Mouse (Mus musculus) layer of hippocampus, adult 9-11 months (tissue): ENCODE measurements around the gene Bahd1.

ENCODE experiments used
- DNase-seq: peaks from one replicate; pipeline ENCODE4 v3.0.0; 2022

Gene Bahd1

DNA sequence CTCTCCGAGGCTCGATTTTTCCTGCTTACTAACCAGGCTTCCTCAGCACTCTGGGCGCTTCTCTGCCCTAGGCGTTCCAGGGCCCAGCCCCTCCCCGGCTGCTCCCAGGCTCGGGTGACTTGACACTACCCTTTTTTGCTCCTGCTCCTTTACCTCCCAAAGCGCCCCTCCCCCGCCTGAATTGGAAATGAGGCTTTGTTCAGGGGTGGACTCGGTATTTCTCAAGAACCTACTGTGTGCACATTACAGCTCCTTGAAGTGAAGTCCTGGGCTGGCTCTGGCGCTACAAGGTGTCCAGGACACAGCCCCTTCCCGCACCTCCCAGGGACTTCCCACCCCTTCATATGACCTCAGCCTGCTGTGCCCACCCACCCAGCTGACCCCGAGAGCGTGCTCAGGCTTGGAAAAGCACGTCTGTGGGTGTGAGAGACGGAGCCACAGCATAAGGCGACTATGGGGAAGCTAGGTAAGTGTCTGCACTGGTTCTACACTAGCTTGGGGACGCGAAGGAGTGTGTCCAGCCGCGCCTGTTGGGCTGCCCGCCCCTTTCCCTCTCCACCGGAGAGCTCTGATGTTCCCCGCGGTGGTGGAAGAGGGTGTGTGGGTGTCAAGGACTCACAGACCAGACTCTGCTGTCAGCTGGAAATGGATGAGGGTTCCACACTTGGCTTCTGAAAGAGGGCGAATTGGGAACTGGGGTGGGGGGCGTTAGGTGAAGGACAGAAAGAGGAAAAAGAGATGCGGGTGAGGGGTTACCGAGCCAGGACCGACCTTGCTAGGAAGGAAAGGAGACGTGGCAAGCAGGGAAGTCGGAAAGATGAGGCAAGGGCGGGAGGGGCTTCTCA is at the start of gene Bahd1:
TSS of gene Bahd1 (plus strand) at position 397 of the 845 bp plus-strand sequence.
- peak; percentile 29 for DNase-seq

DNA sequence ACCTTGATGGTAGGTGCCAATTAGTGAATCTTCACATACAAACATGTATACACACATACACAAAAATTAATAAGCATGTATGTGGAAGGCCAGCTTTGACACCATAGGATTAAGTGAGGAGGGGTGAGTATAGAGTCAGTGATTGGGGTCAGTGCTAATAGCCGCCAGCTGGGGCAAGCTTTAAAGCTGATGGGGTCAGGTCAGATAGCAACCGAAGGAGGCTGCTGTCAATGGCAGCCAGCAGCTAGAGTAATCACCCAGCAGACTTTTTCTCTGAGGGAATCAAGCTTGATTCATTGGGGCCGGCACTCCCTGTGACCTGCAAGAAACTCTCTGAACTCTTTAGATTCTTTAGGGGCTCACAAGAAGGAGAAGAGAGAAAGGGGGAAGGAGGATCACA is 48.4 kb upstream of the Bahd1 start:
- no peak for DNase-seq

DNA sequence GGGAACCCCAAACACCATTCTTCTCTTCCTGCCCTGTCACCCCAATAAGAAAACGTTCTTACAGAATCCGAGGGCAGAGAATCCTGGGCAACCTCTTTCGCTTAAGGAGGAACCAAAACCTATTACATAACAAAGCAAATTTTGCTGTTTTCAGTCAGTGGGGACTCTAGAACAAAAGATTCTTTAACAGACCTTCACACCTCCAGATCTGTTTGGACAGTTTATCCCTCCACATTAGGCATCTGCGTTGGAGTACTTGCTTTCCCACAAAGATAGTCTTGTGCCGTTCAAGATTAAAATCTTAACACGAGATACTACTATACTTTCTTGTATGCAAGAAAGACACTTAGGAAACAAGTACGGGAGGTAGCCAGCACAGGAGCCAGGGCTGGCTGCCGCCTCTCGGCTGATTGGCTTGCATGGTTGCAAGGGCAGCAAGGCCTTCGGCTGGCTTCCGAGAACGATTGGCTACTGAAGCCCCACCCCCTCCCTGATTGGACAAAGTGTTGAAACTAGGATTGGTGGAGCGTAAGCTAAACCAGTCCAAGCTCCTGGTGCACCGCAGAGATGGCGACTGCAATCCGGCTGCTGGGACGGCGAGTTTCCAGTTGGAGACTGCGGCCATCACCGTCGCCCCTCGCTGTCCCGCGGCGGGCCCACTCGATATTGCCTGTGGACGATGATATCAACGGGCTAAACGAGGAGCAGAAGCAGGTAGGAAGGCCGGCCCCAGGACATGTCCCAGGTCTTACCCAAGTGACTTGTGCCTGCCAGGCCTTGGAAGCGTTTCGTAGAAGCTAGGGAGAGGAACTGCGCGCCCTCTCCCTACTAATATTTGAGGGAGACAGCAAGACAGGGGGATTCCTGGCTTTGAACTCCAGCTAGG is 38.5 kb upstream of the Bahd1 start, which contains the start of gene Ivd:
TSS of gene Ivd (plus strand) at position 501 of the 886 bp plus-strand sequence.
- peak; percentile 96 for DNase-seq

DNA sequence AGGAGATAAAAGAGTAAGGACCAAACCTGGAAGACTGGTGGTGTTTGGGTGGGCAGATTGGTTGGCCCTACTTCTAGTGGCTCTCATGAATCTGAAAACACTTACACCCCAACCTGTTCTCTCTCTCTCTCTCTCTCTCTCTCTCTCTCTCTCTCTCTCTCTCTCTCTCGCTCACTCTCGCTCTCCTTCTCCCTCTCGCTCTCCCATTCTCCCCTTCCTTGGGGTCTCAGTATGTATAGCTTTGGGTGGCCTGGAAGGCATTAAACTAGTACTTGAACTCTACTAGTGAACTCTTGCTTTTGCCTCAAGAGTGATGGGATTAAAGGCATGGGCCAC is 37.9 kb upstream of the Bahd1 start:
- no peak for DNase-seq

DNA sequence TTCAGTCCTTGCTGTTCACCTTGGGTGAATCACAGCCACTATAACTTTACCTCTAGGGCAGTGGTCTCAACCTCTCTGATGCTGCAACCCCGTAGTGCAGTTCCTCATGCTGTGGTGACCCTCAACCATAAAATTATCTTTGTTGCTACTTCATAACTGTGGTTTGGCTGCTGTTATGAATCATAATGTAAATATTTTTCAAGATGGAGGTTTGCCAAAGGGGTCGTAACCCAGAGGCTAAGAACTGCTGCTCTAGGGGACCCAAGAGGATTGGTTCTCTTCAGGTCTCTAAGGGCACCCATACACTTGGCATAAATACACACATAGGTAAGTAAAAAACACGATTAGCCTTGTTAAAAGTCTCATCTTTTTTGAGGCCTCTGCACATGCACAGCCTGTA is 29.6 kb upstream of the Bahd1 start:
- no peak for DNase-seq

DNA sequence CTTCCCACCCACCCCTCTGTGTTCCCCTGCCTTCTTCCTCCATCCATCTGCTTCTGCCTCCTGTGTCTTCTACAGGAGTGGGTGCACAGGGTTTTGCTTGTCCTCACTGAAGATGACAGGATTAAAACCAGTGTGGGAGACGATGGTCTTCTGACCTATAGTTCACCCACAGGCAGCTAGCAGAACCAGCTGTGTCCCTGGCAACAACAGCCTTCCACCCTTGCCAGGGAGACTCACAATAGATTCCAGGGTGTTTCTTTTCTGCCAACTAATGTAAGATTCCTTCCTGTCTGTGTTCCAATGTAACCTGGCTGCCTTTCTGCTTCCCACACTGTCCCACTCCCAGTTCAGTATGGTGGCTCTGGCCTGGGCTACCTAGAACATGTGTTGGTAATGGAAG is 29.1 kb upstream of the Bahd1 start:
- DNase-seq, result no peak

DNA sequence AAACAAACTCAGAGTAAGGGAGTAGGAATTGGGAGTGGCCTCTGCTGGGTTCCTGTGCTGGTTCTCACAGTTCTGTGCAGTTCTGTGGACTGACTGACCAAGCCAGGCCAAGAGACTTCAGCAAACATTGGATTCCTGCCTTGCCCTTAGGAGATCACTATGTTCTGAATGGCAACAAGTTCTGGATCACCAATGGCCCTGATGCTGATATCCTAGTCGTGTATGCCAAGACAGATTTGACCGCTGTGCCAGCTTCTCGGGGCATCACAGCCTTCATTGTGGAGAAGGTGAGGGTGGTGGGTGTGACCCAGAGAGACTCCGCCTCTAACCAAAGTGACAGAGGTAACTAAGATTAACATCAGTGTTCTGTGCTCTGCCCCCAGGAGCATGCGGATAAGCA is 27.2 kb upstream of the Bahd1 start:
- no peak for DNase-seq

DNA sequence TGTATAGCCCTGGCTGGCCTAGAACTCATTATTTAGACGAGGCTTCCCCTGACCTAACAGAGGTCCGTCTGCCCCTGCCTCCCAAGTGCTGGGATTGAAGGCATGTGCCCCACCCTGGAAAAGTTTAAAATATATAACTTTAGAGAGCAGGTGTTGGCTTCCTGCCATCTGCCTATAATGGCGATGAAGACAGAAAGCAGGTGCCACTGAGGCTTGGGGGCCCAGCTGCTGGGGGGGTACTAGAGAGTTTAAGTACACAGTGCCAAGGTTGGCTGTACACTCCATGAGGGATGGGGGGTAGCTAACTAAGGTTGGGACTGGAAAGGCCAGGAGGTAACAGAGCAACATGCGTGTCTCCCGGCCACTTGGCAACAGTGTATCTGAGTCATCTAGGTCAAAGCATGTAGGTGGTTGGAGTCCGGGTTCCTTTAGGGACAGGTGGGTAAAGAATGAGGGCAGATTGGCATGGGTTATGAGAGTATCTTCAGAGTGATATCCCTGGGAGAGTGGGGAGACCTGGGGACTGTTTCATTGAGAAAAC is 26.2 kb upstream of the Bahd1 start:
- no peak for DNase-seq

DNA sequence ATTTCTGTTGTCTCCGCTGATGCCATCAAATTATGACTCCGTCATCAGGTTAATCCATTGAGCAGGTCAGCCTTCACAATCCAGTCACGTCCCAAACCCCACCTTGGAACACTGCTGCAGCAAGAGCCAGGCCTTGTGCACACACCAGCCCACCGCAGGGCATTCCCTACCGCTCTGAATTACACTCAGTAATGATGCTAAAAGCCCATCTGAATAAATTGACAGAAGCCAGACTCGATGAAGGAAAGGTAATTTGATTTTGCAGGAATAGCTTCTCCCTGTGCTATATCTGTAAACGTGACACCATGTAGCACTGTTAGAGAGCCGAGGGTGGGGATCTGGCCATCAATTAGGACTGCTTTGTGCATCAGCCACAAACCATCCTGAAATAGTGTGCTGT is 24.9 kb upstream of the Bahd1 start:
- DNase-seq, result no peak

DNA sequence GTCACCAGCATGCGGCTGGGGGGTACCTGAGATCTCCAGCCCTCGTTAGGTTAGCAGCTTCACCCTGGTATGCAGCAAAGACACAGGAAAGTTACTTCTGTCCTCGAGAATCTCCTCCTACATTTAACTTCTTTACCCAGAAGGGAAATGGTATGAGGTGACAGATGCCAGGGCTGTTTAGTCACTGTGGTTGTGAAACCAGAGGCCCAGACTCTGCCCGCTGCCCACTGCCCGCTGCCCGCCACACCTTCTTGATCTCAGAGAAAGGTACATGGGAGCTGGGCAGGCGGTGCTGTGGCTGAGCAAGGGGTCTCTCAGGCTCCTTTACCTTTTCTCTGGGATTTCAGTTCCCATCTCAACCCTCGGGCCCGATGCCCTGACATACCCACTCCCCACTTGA is 23.7 kb upstream of the Bahd1 start:
- DNase-seq, result no peak

DNA sequence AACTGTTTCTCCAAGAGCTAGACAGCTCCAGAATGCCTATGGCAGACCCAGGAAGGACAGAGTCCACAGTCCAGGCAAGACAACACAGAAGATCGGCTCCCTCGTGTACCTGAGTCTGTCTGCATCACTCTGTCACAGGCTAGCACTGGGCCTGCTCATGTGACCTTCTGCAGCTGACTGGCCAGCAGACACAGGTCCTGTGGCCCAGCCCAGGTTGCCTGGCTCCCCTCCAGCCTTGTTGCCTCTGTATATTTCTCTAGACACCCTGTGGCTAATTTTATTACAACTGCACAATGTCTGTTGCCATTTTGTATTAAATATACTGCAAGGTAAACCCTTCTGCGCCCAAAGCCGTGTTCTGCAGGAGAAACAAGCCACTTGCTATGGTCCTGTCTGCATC is 19.2 kb upstream of the Bahd1 start:
- DNase-seq, result no peak

DNA sequence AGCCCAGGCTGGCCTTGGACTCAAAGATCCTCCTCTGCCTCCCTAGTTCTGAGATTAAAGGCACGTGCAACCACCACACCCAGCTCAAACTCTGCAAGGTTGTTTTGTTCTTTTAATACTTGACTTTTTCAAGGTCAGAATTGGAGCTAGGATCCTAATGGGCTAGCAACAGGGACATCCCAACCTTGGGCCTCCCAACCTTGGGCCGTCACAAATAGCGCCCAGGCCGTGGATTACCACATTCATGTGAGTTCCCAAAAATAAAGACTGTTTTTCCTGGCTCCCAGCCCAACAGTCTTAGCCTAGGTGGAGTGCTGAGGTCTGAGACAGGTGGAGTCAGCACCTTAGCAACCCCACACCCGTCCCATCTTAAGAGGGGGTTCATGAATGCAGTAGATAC is 18.2 kb upstream of the Bahd1 start:
- no peak for DNase-seq

DNA sequence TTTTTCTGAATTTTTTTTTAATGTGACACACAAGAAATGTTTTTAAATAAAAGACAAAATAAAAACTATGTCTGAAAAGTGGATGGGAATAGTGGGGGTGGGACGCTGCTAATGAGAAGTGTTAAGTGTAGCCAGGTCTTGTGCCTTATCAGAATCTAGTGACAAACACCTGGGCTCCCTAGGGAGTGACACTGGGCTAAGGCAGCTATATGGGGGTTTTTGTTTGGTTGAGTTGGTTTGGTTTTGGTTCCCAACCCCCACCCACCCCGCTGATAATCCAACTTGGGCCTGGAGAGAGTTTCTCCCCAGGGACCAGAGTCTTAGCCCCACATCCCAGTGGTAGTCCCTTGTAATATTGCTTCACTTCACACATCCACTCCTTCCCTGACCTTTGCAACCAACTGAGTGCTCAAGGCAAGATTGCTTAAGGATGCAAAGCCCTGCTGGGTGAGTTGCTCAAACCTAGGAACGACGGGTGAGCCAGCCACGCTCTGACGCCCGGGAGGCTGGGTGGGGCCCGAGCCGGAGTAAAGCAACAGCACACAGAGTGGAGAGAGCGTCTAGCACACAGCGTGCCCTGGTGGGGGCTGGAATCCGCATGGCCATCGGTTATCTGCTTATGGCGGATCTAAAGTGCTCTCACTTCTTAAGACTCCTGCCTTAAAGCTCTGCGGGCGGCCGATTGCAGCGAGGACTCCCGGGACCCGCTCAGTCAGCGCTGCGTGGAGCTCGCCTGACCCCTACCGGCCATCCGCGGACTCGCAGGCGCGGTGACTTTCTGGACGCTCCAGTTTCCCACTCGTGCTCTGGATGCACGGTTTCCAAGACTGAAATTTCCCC is 17.1 kb upstream of the Bahd1 start:
- DNase-seq, result peak; percentile 57

DNA sequence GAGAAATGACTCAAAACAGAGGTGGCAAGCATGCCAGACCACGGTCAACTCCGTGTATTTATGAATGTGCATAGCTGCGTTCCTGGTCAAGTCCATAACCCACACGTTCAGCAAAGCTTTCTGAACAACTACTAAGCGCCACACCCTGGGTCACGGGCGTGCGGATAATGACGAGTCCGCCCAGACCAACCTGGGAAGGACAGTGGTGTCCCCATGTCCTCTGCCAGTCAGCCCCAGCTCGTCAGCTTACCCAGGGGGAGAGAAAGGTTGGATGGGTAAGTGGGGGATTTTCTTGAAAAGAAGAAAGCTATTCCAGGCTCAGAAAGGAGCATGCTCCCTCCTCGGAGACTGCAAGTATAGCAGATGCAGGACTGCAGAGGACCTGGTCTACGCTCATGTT is 12.7 kb upstream of the Bahd1 start:
- no peak for DNase-seq

DNA sequence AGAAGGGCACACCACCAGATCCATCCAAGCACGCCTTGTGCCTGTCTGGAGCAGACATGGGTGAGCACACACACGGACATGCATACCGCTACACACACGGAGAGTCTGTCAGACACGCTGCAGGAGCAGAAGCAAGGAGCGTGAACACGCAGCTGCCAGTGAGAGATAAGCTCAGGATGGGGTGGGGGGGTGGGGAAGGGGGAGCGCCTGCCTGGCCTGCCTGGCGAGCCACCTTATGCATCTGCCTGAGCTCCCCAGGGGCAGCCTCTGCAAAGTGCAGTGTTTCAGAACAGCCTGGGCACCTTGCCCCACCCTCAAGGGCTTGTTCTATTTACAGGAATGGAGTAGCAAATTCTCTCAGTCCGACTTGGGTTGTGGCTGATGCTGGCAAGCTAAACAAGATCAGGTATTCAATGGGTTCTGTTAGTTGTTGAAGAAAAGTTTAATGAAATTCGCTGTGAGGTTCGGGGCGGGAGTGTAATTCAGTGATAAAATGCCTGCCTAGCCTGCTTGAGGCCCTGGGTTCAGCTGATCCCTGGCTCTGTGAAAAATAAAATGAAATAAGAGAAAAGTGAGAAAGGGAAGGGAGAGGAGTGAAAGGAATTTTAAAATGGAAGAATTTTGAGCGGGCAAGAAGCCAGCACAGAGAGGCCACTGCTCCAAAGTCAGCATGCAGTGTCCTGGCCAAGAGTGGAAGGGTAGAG is 12.2 kb upstream of the Bahd1 start:
- DNase-seq, result no peak

DNA sequence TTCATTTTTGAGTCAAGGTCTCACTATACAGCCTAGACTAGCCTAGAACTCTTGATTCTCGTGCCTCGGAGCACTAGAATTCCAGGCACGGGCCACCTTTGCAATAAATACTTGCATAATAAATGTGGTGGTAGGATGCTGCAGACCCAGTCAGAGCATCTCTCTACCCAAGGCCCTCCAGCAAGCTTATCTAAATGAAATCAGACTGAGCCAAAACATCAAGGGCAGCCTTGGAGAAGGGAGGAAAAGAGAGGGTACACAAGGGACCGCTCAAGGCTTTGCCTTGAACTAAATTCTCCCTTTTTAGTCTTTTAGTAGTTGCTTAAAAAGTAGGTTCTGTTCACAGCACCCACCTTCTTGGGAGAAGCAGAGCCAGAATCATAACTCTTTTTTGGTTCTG is 9.0 kb upstream of the Bahd1 start:
- no peak for DNase-seq

DNA sequence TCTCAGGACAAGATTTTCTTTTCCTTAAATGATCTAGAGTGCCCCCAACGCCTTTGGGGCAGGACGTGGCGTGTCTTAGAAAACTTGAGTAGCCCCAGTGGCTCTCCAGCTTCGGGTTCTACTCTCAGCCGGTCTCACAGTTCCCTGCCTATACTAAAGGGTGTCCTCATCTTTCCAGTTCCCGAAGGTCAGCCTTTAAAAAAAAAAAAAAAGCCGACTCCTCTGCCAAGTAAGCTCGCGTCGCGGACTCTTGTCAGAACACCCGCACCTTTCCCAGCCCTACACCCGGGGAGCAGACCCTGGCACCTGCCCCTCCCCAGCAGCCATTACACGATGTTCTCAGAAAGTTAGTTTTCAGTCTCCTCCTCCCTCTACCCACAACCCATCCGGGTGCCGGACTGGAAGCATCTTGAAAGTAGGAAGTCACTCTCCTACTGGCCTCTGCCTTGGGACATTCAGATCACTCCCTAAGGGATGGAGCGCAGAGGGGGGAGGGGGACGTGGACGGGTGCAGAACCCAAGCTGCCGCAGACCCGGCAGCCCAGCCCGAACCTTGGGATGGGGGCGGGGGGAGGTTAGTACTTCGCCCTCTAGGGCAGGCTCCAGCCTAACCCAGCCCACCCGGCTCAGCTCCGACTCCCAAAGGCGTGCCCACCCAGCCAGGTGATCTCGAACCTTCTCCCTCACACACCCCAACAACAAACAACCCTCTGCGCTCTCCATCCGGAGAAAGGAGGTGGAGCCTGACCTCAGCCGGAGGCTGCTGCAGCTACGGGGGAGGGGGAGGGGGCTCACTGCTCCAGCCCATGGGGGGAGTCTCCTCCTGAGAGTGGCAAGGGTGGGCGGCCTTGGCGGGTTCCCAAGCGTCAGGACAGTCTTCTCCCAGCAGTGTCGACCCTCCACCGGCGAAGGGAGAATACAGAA is 3.9 kb upstream of the Bahd1 start:
- DNase-seq, result peak; percentile 30

DNA sequence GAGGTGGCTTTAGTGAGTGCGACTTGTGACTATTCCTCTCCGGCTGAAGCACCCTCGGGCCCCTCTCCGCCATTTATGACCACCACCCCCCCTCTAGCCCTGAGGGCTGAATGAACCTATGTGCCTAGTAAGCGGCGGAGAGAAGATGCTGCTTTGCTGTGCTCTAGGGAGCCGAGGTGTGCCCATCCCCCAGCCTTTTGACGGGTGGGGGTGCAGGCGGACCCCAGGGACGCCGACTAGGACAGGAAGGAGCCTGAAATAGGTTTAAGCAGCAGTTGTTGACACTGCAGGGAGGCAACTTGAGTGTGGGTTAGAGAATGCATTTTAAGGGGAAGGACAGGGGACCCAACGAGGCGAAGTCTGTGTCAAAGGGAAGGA is 3.3 kb upstream of the Bahd1 start:
- no peak for DNase-seq

DNA sequence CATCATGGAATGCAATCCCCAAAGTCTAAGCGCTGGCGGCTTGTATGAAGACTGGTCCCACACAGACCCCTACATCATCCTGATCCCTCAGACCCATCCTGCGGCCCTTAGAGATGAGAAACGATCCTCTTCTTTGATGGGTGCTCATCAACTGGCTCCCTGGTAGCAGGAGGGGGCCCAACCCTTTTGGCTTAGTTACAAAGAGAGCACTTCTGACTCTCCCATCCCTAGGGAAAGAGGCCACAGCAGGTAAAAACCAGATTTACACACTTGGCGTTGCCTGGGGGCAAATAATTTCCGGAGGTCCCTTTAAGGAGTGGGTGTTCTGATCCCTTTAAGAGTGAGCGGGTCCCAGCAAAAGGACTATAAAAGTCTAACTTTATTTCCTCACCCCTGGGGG is 2.8 kb upstream of the Bahd1 start:
- no peak for DNase-seq

DNA sequence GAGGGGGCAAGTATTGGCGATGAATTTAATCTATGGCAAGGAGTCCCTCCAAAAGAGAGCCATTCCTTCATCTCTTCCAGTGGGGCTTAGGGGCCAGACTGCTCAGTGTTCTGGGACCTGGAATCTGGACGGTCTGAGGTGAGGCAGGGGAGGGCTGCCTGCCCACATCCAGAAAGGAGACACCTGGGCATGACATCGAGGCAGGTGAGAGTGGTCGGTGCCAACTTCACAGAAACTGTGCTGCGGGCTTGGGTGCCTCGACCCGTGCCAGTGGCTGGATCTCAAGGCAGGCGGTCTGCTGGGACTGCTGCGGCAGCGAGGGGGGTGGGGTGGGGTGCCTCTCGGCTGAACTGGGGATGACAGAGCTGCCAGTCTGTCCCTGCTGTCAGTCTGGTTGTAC is 2.4 kb upstream of the Bahd1 start:
- no peak for DNase-seq

DNA sequence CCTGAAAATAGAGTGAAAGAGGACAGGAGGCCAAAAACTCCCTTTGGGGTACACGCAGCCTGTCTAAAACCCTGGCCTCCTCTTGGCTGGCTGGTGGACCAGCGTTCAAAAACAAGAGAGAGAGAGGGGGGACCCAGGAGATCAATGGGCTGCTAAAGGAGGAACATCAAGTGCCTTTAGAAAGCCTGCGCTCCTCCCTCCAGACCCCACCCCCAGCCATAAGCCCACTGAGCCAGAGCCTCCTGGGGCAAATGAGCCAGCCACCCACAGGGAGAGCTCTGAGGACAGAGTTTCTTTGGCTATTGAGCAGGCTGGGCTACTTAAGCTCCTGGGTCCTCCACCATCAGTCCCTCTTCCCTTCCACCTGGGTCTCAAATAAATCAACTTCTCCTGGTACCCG is 1.4 kb upstream of the Bahd1 start:
- DNase-seq, result no peak
